Mouse (Mus musculus) C2C12 (cell line): Measurements from ENCODE around the gene Tmcc2.

ENCODE experiments used
- CEBPB ChIP-seq: IDR thresholded peaks from one replicate; pipeline ENCODE4 v1.6.1; 2011; ENCODE audit warnings: low read depth, mild to moderate bottlenecking, control low read depth, moderate library complexity
- CTCF ChIP-seq: IDR thresholded peaks from one replicate; pipeline ENCODE4 v1.5.1; 2011; ENCODE audit not compliant: control insufficient read depth, insufficient read depth, insufficient read length
- FOSL1 ChIP-seq: IDR thresholded peaks from one replicate; pipeline ENCODE4 v1.8.0; 2011; ENCODE audit warnings: mild to moderate bottlenecking, low read length; ENCODE audit not compliant: poor library complexity, insufficient read depth, severe bottlenecking

DNA sequence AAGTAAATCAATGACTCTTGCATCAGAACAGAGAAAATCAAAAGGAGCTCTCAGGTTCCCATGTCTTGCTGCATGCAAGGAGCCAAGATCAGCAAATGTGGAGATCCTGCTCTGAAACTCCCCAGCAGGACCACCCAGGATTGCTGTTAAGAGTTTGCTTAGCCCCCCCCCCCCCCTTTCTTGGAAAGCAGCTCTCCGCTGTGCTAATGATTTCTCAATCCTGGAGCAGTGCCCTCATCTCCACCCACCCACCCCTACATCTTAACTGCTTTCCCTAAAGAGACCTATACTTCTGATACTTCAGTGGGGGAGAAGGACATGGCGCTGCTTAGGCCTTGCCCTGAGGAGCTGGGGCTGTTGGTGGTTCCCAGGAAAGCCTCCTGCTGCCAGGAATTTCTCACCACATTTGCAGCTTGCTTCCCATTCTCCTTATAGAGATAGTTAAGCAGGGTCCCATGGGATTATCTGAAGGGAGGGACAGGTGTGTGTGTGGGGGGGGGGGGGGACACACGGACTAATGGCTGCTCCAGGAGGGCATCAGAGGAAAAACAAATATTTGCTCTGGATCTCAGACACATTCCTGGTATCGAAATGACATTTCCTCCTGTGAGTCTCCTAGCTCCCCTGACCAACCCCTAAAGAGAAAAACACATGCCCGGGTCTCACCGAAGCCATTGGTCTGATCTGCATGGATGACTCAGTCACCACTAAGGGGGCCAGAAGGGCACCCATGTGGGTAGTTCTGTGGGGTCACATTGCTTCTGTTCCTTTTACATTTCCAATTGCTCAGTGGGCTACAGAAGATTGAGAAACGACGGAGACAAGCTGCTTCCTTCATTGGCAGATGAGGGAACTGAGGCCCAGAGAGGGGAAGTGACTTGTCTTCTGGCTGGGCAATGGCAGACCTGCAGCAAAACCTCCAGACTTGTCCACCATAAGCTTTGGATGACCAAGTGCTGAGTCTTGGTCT, 72.9 kb downstream of the Tmcc2 start:
- no peak for TF ChIP-seq CTCF
- no peak for TF ChIP-seq CEBPB
- TF ChIP-seq FOSL1 = no peak
